Mouse (Mus musculus) ovary, postnatal 10 days (tissue): ENCODE results near the gene Syt15.

Source experiments
- DNase-seq: peaks from one replicate; pipeline ENCODE4 v3.0.0; 2022; ENCODE audit warnings: low spot score

Syt15 gene

GRCm38 (mm10) chr14:34219295-34219694 is at the start of gene Syt15:
Gene Syt15, plus strand, starts transcription at chr14:34219595.
- DNase-seq = no peak

GRCm38 (mm10) chr14:34171107-34171506 is 48.3 kb upstream of the Syt15 start:
- no peak for DNase-seq

GRCm38 (mm10) chr14:34179351-34179750 is 40.0 kb upstream of the Syt15 start:
- no peak for DNase-seq

DNA sequence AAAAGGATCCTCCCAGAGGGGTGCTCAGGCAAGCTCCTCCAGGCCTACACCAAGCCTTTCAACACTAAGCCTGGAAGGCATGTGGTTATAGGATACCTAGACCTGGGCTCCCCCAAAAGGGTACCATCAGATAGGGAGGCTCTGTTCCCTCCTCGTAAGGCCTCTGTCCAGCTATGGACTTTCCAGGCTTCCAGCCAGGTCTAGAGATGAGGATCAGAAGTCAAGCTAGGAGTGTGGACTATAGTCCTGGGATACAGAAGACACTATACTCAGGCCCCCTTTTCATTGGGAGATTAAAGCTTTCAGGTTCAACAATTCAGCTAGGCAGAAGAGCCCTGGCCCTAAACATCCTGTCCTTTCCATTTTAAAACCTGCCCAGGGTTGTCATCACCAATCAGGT is 36.3 kb upstream of the Syt15 start:
- DNase-seq = no peak

- no peak for DNase-seq
Measured at GRCm38 (mm10) chr14:34188629-34189028, 30.8 kb upstream of the Syt15 start.

- DNase-seq = no peak
Measured at GRCm38 (mm10) chr14:34190361-34190760, 29.0 kb upstream of the Syt15 start.

- DNase-seq = no peak
Measured at GRCm38 (mm10) chr14:34193879-34194278, 25.5 kb upstream of the Syt15 start.

- no peak for DNase-seq
Measured at GRCm38 (mm10) chr14:34195466-34195865, 23.9 kb upstream of the Syt15 start.

DNA sequence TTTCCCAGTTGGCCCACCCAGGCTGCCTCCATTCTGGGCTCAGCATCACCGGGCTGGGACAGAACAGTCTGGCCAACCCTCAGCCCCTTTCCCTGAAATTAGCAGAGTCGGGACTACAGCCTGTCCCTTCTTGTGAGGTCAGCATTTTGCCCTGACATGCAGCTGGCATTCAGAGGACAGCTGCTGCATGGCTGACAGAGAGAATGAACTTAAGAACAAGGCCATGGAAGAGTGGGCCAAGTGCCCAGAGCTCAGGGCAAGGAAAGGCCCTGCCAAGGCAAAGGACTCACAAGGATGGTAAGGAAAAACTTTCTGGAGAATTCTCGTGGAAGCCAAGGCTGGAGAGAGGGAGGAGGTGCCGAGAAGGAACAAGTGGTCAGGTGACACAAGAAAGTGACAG is 22.7 kb upstream of the Syt15 start:
- no peak for DNase-seq

DNA sequence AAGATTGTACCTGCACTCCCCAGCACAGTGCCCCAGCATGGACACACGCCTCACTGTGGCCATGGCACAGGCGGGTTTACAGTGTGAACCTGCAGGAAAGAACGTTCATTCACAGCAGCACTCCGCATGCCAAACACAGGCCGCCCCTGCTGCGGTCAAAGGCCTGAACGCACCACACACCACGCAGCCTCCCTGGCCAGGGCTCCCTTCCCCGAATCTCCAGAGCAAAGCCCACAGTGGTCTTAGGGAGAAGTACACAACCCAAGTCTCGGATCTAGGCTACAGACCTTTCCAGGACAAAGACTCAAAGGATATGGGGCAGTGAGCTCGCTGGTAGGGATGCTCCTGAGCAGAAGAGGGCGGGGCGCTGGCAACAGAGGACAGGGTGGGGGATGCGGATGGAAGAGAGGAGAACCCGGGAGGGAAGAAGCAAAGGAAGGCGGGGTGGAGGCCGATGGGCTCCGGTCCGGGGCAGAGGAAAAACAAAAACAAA is 18.6 kb upstream of the Syt15 start:
- no peak for DNase-seq

- DNase-seq = peak; percentile 15
Measured at GRCm38 (mm10) chr14:34201231-34202035, 18.0 kb upstream of the Syt15 start, which contains the start of gene Gprin2. Gene Gprin2, minus strand, starts transcription at chr14:34201653.

GRCm38 (mm10) chr14:34207996-34208395 is 11.4 kb upstream of the Syt15 start:
- no peak for DNase-seq

DNA sequence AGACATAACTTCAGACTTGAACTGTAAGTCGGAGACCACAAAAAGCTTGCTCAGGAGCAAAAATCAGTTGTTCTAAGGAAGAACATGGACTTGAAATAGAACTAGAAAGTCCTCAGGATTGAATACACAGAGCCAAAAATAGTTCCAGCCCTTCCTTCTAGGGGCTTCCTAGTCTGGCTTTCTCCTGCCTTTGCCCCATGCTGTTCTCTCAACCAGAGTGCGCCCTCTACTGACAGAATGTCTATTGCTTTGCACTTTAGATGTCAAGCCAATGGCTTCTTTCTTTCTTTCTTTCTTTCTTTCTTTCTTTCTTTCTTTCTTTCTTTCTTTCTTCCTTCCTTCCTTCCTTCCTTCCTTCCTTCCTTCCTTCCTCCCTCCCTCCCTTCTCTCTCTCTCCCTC is 10.7 kb upstream of the Syt15 start:
- no peak for DNase-seq

- no peak for DNase-seq
Measured at GRCm38 (mm10) chr14:34209080-34209479, 10.3 kb upstream of the Syt15 start.

DNA sequence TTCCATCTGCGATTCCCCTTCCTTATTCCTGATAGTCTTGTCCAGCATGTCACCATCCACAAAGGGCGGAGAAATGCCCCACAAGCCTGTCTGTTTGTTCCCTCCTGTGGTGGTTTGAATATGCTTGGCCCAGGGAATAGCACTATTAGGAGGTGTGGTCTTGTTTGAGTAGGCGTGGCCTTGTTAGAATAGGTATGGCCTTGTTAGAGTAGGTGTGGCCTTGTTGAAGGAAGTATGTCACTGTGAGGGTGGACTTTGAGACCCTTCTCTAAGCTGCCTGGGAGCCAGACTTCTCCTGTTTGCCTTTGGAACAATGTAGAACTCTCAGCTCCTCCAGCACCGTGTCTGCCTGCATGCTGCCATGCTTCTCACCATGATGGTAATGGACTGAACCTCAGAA is 9.5 kb upstream of the Syt15 start:
- DNase-seq = no peak

- no peak for DNase-seq
Measured at GRCm38 (mm10) chr14:34215451-34216127, 3.8 kb upstream of the Syt15 start.

DNA sequence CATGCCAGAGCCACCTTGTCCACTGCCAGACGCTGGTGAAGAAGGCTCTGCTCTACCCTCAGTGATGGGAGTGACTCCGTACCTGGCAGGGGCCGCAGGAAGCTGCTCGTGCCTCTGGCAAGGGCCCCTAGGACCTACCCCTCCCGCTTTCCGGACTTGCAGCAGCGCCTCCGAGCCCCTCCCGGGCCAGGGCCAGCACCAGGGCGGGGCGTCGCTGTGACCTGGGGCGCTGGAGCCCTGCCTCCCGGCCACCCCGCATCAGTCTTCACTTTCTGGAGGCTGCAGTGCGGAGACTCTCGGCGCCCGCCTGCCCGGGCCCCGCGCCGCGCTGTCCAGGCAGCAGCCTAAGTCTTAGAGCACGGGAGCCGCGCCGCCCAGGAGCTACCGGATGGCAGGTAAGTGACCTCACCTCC is 397 bp downstream of the Syt15 start:
- no peak for DNase-seq

DNA sequence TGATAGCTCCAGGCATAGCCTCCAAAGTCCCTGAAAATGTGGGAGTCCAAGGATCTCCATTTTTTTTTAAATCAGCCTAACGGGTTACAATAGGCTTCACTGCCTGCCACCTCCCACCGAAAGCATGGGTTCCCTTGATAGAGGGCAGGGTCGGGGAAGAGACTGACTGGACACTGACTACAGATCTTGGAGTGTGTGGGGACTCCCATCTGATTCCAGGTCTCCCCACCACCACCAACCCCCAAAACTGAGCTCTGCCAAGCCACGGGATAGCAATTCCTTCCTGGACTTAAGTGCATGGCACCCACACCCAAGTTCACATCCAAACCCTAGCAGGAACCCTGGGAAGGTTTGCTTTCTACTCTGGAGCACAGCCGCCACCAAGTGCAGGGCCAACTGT is 1.0 kb downstream of the Syt15 start:
- DNase-seq = no peak

DNA sequence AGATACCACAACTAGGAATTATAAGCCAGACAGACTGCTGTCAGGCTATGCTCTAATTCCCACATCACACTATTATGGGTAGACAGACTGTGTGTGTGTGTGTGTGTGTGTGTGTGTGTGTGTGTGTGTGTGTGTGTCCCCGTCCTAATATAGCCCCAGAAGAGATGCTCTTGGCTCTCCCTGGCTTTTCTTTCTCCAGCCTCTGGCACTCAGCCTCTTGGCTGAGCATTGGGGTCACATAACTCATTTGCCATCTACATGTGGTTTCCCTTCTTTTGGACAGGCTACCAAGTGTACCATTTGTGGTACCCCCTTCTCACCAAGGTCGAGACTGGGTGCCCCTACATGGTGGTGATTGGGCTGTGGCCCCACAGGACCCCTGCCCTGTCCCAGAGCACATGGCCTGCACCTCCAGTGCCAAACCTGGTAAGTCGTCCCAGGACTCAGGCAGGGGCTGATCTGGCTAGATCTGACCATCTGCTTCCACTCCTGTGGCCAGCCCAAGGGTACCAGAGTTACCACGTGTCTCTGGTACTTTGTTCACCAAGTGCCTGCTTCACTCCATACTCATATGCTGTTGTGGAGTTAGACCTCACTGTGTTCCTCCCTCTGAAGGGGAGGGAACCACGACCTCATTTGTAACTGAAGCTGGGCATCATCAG is 2.2 kb downstream of the Syt15 start:
- DNase-seq = no peak

DNA sequence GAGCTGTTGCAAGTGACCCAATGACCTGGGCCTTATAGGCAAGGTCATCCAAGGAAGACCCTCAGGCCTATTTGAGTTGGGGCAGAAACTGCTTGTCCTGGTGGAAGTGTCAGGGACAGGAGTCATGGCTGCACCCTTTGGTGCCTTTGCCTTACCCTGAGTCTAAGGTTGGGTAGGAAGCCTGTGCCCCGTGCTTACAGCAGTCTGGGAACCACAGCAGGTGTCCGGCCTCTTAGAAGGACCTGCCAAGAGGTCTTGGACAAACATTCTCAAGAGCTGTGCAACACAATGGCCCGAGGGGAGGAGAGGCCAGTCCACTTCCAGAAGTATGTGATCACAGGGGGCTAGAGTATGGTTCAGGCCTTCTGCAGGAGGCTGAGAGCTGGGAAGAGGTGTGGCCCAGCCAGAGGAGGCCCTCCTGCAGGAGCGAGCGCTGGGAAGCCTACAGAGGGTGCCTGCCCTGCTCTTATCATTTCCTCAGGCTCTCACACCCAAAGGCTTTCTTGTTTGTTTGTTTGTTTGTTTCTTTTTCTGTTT is 4.0 kb downstream of the Syt15 start:
- DNase-seq = no peak

- no peak for DNase-seq
Measured at GRCm38 (mm10) chr14:34225986-34226385, 6.6 kb downstream of the Syt15 start.

DNA sequence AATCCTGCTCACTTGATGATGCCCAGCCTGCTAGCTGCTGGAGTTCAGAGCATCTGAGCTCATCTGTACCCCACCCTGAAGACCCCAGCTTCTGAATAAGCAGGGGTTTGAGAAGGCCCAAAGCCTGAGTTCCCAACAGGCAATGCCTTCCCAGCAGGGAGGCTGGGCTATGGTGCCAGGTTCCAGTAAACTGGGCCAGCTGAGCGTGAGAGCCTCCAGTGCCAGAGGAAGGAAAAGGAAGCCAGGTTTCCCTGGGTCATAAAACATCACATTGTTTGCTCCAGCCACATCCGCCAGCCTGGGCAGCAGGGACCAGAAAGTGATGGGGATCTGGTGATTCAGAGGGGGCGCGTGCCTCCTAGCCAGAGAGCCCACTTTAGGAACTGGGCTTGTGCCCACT is 7.2 kb downstream of the Syt15 start:
- no peak for DNase-seq

GRCm38 (mm10) chr14:34227981-34228380 is 8.6 kb downstream of the Syt15 start:
- no peak for DNase-seq
